Mouse (Mus musculus) yolk sac, embryonic 10.5 days (tissue): ENCODE results near the gene Col4a3.

Experiments used
- DNase-seq: peaks from one replicate; pipeline ENCODE4 v3.0.0-alpha.2; 2017; ENCODE audit warnings: low spot score

The Col4a3 gene

GRCm38 (mm10) chr1:82608646-82609262 lies 22.0 kb downstream of the Col4a3 start:
- DNase-seq = no peak

DNA sequence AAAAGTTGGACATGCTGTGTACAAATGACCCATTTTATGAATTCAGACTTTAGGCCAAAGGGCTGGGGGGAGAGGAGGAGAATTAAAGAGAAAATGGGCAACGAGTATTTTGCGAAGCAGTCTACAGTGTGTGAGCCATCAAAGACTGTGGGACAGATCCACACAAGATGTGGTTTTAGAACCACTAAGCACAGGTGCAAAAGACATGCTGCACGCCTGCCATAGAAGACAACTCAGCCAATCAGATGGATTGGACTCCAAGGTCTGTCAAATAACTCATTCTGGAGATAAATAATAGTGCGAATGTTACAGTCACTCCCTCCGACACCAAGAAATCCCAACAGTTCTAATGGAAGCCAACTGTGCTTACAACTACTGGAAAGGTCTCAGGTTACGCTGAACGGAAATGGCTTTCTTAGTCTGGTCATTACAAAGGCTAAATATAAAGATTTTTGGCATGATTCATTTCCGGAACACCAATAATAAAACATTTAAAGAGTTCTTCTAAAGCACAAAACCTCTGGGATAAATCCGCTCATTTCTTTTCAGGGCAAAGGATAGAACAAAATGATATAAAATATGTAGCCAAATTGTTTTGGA lies 25.4 kb downstream of the Col4a3 start:
- no peak for DNase-seq

DNA sequence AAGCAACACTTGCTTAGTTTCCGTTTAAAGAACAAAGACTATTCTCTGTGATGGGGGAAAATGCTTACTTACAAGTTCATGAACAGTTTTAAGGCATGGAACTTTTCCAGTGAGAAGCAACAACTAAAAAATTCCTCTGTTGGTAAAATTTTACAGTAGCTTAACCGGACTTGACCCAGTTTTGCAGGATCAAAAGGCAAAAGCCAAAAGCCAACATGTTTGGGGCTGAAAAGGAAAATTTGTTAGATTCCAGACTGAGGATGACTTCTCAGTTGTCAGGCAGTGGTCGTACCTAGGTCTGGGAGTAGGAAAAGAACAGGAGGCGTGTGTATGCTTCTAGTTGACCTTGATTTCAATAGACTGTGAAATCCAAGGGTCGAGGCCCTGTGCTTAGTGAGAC lies 31.3 kb downstream of the Col4a3 start:
- no peak for DNase-seq

GRCm38 (mm10) chr1:82618592-82618991 lies 31.9 kb downstream of the Col4a3 start:
- no peak for DNase-seq

GRCm38 (mm10) chr1:82619981-82620380 lies 33.3 kb downstream of the Col4a3 start:
- no peak for DNase-seq

- DNase-seq = no peak
Observed at GRCm38 (mm10) chr1:82624934-82625333, 38.2 kb downstream of the Col4a3 start.

- DNase-seq = no peak
Observed at GRCm38 (mm10) chr1:82625474-82625873, 38.8 kb downstream of the Col4a3 start.

GRCm38 (mm10) chr1:82627652-82628051 lies 40.9 kb downstream of the Col4a3 start:
- no peak for DNase-seq

DNA sequence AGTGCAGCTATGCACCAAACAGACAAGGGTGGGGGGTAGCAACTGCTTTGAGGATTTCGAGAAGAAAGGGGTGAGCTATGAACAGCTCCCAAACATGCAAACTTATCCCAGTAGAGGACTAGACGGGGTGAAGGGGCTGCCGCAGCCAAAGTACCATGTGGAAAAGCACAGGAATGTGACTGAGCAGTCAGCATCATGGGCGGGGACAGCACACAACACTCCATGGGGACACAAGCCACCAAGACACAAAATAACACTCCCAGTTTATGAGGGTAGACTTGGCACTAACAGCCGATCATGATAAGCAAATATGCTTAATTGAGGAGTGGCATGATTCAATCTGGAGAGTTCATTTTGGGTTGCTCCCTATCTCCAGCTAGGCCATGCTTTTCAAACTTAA lies 42.8 kb downstream of the Col4a3 start:
- no peak for DNase-seq

DNA sequence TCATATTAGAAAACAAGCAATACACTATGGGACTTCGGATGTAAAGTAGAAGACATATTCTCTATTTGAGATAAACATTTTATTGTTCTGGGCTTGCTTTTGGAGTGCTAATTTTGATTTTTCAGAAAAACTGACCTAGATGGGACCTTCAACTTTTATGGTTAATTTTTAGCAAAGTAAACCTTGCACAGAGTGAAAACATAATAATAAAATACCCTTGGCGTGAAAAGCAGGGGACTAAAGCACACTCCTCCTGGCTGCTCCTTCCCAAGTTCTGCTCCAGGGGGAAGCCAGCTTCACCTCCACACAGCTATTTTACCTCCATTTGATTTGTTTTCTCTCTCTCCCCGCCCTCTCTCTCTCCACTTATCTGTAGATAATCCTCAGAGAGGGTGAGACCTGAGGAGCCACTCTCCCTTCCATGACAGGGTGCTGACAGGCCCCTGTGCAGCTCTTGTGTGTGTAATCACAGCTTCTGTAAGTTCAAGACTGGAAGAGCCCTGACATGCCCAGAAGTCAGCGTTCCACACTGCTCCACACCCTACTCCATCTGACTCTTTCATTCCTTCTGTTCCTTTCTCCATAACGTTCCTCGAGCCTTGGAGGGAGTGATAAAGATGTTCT lies 44.6 kb downstream of the Col4a3 start:
- no peak for DNase-seq

DNA sequence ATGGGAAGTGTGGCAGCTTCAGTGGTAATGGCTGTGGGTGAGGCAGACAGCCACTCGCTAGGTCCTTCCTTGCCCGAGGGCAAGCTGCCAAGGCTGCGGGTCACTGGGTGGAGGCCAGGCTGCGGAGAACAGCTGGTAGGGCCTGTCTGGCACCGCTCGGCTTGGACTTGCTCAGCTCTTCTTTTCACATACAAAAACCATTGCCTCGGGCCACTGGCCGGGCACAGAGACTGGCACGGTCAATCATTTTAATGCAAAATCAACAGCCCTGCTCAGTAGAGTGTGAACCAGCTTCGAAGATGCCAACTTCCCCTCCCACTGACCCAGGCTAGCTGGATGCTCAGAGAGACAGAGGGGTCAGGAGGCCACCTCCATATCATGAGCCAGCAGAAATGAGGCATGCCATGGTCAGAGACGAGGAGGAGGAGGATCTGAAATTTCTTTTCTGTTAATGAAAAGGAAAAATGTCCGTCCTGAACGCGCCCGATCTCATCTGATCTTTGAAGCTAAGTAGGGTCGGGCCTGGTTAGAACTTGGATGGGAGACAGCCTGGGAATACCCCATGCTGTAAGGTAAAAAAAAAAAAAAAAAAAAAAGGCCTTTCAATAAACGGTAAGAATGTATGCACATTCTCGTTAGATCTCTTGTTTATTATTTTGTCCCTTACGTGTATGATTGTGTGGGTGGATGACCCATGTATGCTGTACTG lies 48.0 kb downstream of the Col4a3 start:
- no peak for DNase-seq

- DNase-seq = no peak
Observed at GRCm38 (mm10) chr1:82635254-82635620, 48.5 kb downstream of the Col4a3 start.

- no peak for DNase-seq
Observed at GRCm38 (mm10) chr1:82636321-82636720, 49.6 kb downstream of the Col4a3 start.

DNA sequence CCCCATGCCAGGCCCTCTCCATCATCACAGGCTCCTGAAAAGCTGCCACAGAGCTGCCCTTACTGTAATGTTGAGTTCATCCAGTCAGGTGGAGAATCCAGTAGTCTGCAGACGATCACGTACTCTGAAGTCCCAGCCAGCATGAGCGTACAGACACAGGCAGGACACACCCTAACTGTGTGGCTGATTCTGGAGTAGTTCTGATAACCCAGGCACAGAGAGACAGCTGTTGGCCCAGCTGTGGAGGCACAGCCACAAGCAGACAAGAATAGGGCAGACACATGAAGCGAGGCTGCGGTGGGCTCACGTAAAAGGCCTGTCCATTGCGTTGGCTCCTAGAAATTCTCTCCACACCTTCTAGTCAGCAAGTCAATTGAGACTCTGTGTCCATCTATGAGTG lies 50.7 kb downstream of the Col4a3 start:
- no peak for DNase-seq

GRCm38 (mm10) chr1:82638428-82638827 lies 51.7 kb downstream of the Col4a3 start:
- no peak for DNase-seq

GRCm38 (mm10) chr1:82641316-82641987 lies 54.7 kb downstream of the Col4a3 start:
- DNase-seq = peak; percentile 25

GRCm38 (mm10) chr1:82647989-82648388 lies 61.3 kb downstream of the Col4a3 start:
- DNase-seq = no peak

DNA sequence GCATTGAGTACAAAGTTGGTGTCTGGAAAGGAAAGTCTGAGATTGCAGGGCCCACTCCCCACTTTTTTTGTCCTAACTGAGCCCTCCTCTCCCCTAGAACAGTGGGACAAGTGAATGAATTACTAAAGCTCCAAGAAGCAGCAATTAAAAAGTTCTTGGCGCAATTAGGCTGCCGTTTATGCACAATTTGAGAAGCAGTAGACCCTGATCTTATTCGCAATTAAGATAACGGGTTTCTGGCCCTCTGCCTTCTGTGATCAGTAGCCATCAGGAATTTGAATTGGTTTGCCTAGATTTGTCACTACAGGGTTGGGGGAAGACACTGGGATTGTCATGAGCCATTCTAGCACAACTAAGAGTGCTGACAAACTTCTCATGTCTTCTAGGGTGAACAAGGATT lies 64.1 kb downstream of the Col4a3 start:
- no peak for DNase-seq

GRCm38 (mm10) chr1:82654046-82654445 lies 67.3 kb downstream of the Col4a3 start:
- no peak for DNase-seq

- no peak for DNase-seq
Observed at GRCm38 (mm10) chr1:82656452-82656851, 69.7 kb downstream of the Col4a3 start.

GRCm38 (mm10) chr1:82662269-82662668 lies 75.5 kb downstream of the Col4a3 start:
- no peak for DNase-seq

DNA sequence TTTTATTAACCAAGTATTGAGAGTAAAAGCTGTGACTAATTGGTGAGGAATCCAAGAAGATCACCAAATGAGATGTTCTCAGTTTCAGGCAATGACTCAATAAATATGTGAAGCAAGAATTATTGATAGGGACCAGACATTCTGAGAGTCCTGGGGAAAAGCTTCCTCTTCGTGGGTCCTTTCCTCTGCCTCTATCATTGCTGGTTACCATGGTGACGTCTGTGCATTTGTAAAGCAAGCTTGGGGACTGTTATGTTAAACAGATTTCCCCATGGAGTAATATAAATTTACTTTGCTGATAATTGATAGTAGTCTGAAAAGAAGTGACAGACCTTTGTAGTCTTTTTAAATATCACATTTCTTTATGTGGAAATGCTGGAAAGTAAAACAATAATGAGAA lies 76.8 kb downstream of the Col4a3 start:
- DNase-seq = no peak

DNA sequence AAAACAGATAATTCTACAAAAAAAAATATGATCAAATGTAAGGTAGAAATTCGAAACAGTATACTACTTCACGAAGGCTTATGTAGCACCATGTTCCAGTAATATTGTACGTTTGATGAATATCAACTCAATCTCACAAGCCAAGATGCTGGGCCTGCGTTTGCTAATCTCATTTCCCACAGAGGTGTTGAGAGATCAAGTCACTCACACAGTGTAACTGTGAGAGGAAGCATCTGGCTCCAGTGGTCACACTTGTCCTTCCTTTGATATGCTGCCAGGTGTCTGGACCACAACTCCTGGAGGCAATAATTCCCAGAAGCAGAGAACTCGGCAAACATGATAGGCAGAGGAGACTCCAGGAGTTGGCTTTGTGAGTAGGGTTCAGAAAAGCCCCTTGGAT lies 99.6 kb downstream of the Col4a3 start:
- no peak for DNase-seq
